Mouse (Mus musculus) small intestine, adult 2 months (tissue): ENCODE results near the gene Actbl2.

Experiments used
- CTCF ChIP-seq: fragments of 200-500 bp; IDR thresholded peaks from 2 replicates; pipeline ENCODE4 v1.5.1; 2012; ENCODE audit warnings: low read depth, mild to moderate bottlenecking, control low read depth, inconsistent platforms, low read length, moderate library complexity, mixed read lengths; ENCODE audit not compliant: insufficient replicate concordance, insufficient read length; ENCODE audit errors: extremely low read depth
- POLR2A ChIP-seq: fragments of 200-500 bp; IDR thresholded peaks from 2 replicates; pipeline ENCODE4 v1.6.1; 2012; ENCODE audit warnings: low read depth, mild to moderate bottlenecking, control low read depth, inconsistent platforms, low read length, moderate library complexity

- no peak for TF ChIP-seq POLR2A
- no peak for TF ChIP-seq CTCF
Measured at GRCm38 (mm10) chr13:111258016-111258415, 3.2 kb downstream of the Actbl2 start.
